Mouse (Mus musculus) liver, adult 2 months (tissue): ENCODE measurements around the gene A530016L24Rik.

Experiments used
- CTCF ChIP-seq: fragments of 200-500 bp; IDR thresholded peaks from 2 replicates; pipeline ENCODE4 v1.5.1; 2011; ENCODE audit warnings: low read depth, low read length, control low read depth
- POLR2A ChIP-seq: fragments of 200-500 bp; IDR thresholded peaks from 2 replicates; pipeline ENCODE4 v1.6.1; 2011; ENCODE audit warnings: low read length, control low read depth; ENCODE audit not compliant: insufficient read depth; ENCODE audit errors: extremely low read depth

DNA sequence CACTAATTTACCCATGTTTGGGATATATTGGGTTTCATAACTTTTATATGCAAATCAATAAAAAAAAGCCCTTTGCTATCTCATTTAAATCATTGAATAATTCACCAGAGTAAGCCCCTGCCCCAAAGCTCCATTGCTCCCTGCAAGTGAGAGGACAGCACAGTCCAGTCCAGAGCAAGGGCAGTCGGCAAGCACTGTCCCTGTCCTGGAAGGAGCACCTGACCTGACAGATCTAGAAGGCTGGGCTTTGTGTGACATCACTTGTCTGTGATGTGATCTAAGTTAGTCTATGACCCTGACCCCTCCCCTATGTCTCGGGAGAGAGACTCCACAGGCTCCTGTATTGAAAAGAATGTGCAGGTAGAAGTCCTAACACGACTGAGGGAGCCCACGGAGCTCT lies 44.5 kb downstream of the A530016L24Rik start:
- TF ChIP-seq POLR2A: no peak
- TF ChIP-seq CTCF: no peak
